Mouse (Mus musculus) myocyte (in vitro differentiated cells): ENCODE measurements around the gene Aven.

Experiments used
- CEBPB ChIP-seq: IDR thresholded peaks from 2 replicates; pipeline ENCODE4 v1.6.1; 2011; ENCODE audit warnings: mild to moderate bottlenecking, moderate library complexity; ENCODE audit not compliant: poor library complexity, insufficient read depth, severe bottlenecking
- MAX ChIP-seq: IDR thresholded peaks from one replicate; pipeline ENCODE4 v1.6.1; 2011; ENCODE audit warnings: low read depth, mild to moderate bottlenecking, control low read depth
- MYOD1 ChIP-seq, 3 experiments: IDR thresholded peaks; one replicate each; pipeline ENCODE4 v1.6.1; 2011; ENCODE audit warnings: control low read depth in 2 of 3, low read depth in 2 of 3, mild to moderate bottlenecking in 2 of 3, moderate library complexity in 1 of 3; ENCODE audit not compliant: insufficient read length in 2 of 3, control insufficient read depth in 1 of 3
- MYOG ChIP-seq, 3 experiments: IDR thresholded peaks; one replicate each; pipeline ENCODE4 v1.6.1; 2011; ENCODE audit warnings: control low read depth in 2 of 3, low read depth in 2 of 3, mild to moderate bottlenecking in 2 of 3; ENCODE audit not compliant: insufficient read length in 2 of 3, control insufficient read depth in 1 of 3, insufficient read depth in 1 of 3
- POLR2A ChIP-seq: IDR thresholded peaks from one replicate; pipeline ENCODE4 v1.6.1; 2011; ENCODE audit warnings: low read depth, mild to moderate bottlenecking, control low read depth, moderate library complexity; ENCODE audit not compliant: insufficient read length
- POLR2AphosphoS2 ChIP-seq: IDR thresholded peaks from one replicate; pipeline ENCODE4 v1.6.1; 2011; ENCODE audit warnings: low read depth, control low read depth; ENCODE audit not compliant: insufficient read length
- REST ChIP-seq: IDR thresholded peaks from one replicate; pipeline ENCODE4 v1.6.1; 2011; ENCODE audit warnings: mild to moderate bottlenecking, control low read depth, moderate library complexity; ENCODE audit not compliant: insufficient read depth, insufficient read length
- SRF ChIP-seq: IDR thresholded peaks from one replicate; pipeline ENCODE4 v1.6.1; 2011; ENCODE audit warnings: low read depth; ENCODE audit not compliant: control insufficient read depth, insufficient read length
- TCF12 ChIP-seq: IDR thresholded peaks from one replicate; pipeline ENCODE4 v1.6.1; 2011; ENCODE audit warnings: mild to moderate bottlenecking, control low read depth; ENCODE audit not compliant: poor library complexity, insufficient read depth, severe bottlenecking
- USF1 ChIP-seq: IDR thresholded peaks from one replicate; pipeline ENCODE4 v1.6.1; 2011; ENCODE audit warnings: low read depth, mild to moderate bottlenecking, control low read depth, moderate library complexity

DNA sequence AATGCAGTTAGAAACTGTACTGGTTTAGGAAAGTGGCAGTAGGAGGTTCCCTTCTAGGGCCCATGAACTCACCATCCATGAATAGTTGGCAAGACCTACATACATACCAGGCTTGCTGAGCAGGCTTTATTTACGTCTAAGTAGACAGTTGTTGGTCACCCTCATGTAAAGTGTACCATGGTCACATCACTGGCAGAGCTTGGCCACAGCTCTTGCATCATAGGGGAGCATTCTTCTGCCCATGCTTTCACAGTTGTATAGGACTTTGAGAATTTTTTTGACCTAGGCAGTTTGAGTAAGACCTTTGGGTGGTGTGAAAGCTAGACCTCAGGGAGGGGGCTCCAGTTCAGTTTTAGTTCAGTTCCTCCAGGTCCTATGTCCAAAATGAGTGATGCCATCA lies 104.3 kb downstream of the Aven start:
- TF ChIP-seq POLR2A: no peak
- no peak for TF ChIP-seq USF1
- no peak for TF ChIP-seq POLR2AphosphoS2
- TF ChIP-seq REST: no peak
- TF ChIP-seq CEBPB: no peak
- no peak for TF ChIP-seq TCF12
- TF ChIP-seq MYOG (IDR thresholded peaks at IDR 0.05; ENCODE audit: control insufficient read depth in 1 of 3, insufficient read depth in 1 of 3, insufficient read length in 2 of 3, low read depth in 2 of 3): no peak
- no peak for TF ChIP-seq SRF
- no peak for TF ChIP-seq MAX
- no peak for TF ChIP-seq MYOD1 (IDR thresholded peaks at IDR 0.05; ENCODE audit: control insufficient read depth in 1 of 3, insufficient read length in 2 of 3, low read depth in 2 of 3)
